Mouse (Mus musculus): Measurements from ENCODE around the gene Slc25a3. TPM values are rescaled to one million over a fixed set of nuclear protein-coding genes. Genes with fewer than 3 reads are reported as not detected.

Gene Slc25a3
- polyA plus RNA-seq, 1 experiment from 2014 or later, result 369 TPM

DNA sequence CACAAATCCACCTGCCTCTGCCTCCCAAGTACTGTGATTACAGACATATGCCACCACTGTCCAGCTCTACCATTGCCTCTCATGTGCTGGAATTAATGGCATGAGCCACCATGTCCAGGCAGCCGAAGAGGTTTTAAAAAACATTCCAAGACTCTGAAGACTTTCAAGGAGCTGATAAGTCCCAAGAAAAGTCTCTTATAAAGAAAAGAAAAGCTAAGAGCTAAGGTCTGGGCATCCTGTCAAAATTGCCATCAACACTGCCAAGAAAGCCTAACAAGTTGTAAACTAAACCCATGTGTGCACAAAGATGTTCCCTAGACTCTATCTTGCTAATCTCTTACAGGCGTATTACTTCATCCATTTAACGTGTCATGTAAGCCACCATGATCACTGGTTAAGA, 50.5 kb downstream of the Slc25a3 start:
- 88% methylated on average over 3 of the region's 3 CpGs for WGBS
- no peak overlapping the region for H3K4me3 ChIP-seq (replicated peaks)
- no peak overlapping the region for H3K9ac ChIP-seq
- H3K4me2 ChIP-seq, result no peak overlapping the region
- H3K36me3 ChIP-seq (replicated peaks), result peaks cover 41% of the 10 kb centered on the region
- H3K4me1 ChIP-seq, result no peaks in the 10 kb centered on the region
- no peak for ATAC-seq (ENCODE audit: low FRiP score)
- H3K27ac ChIP-seq, result no peak overlapping the region
- no peaks in the 10 kb centered on the region for H3K27me3 ChIP-seq
- H3K9me3 ChIP-seq, result no peaks in the 10 kb centered on the region

GRCm38 (mm10) chr10:91071768-91072167, 52.1 kb downstream of the Slc25a3 start:
- 64% methylated on average over 1 of the region's 1 CpGs for WGBS
- H3K9me3 ChIP-seq, result no peaks in the 10 kb centered on the region
- no peak overlapping the region for H3K9ac ChIP-seq
- no peaks in the 10 kb centered on the region for H3K4me1 ChIP-seq
- peaks cover 35% of the 10 kb centered on the region for H3K36me3 ChIP-seq (replicated peaks)
- ATAC-seq (ENCODE audit: low FRiP score), result no peak
- no peak overlapping the region for H3K4me2 ChIP-seq
- no peaks in the 10 kb centered on the region for H3K27me3 ChIP-seq
- no peak overlapping the region for H3K4me3 ChIP-seq (replicated peaks)
- no peak overlapping the region for H3K27ac ChIP-seq

Other genes starting within 250 kb of the Slc25a3 start
- 29.7 and 31.6 TPM in 2 replicates for gene Apaf1, start 41.3 kb downstream of the Slc25a3 start, polyA plus RNA-seq (2016; fragmentation: Nextera tagmentation; extraction: Ambion mirVana)
- 19.4 TPM in 2 replicates for gene Ikbip, start 41.1 kb downstream of the Slc25a3 start, polyA plus RNA-seq (2016; fragmentation: Nextera tagmentation; extraction: Ambion mirVana)
- 426 and 438 TPM in 2 replicates for gene Tmpo, start 57.3 kb upstream of the Slc25a3 start, polyA plus RNA-seq (2016; fragmentation: Nextera tagmentation; extraction: Ambion mirVana)

Data from forebrain, embryonic 12.5 days (tissue).